Mouse (Mus musculus): ENCODE data around the gene Ppp4c. TPM values are rescaled to one million over a fixed set of nuclear protein-coding genes. Genes with fewer than 3 reads are reported as not detected.

The Ppp4c gene
- total RNA-seq, 2 experiments from 2014 or later: 74.6 to 74.7 TPM

GRCm38 (mm10) chr7:126803181-126803580 is 10.9 kb upstream of the Ppp4c start:
- no peak for DNase-seq (ENCODE audit: low spot score in 2 of 2)

- DNase-seq (ENCODE audit: low spot score in 2 of 2): peak in 1 of 2 experiments; percentile 49
Observed at GRCm38 (mm10) chr7:126802134-126802889, 10.0 kb upstream of the Ppp4c start.

GRCm38 (mm10) chr7:126801057-126801422 is 8.7 kb upstream of the Ppp4c start:
- no peak for DNase-seq (ENCODE audit: low spot score in 2 of 2)

- DNase-seq (ENCODE audit: low spot score in 2 of 2): no peak
Observed at GRCm38 (mm10) chr7:126800269-126801056, 8.2 kb upstream of the Ppp4c start.

DNA sequence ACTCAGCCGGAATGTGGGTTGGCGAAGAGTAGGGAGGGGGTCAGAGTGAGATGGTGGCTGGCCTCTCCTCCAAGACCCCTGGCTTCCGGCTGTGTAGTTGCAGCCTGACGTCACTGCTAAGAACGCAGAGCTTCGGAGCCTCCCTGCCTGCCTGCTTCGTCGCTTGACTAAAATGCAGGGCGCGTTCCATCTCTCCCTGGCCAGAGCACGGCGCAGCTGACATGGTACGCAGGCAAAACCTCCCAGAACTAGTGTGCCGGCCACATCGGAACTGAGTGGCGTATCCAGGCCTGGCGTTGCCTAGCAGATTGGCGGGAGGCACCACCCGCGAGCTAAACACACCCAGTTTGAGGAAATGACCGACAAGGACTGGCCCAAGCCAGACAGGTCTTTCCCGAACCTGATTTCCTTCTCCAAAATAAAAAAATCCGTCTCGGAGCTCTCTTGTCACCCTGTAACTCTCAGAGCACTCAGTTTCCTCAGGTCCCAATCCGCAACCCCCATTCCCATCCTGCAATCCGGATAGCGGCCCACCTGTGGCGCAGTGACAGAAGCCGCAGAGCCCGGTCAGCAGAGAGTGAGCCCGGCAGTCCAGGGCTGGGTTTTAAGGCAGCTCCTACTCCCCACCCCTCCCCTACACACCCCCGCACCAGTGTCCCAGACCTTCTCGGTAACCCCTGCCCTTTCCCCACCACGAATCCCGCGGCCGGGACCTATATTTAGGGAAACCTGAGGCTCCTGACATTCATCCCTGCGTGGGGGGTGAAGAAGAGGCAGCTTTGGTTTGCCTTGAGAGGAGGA is 7.4 kb upstream of the Ppp4c start:
- DNase-seq (ENCODE audit: low spot score in 2 of 2): peak in 1 of 2 experiments; percentile 53

DNA sequence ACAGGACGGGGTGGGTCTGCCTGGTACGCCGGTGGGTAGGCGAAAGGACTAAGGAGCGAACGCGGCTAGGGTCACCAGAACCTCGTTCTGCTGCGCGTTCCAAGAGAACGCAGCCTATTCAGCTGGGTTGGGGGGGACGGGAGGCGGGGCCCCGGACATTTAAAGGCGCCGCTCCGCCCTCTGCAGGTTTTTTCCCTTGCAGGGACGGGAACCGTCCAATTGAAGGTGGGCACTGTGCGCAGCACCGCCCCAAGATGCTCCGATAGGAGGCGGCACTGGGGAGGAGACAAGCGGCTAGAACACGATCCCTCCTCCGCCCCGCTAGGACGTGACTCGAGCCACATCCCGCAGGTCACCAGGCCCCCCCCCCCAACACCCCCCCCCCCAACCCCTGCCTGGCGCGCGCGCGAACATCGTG is 6.8 kb upstream of the Ppp4c start:
- DNase-seq (ENCODE audit: low spot score in 2 of 2): peak; percentile 87 to 96

- DNase-seq (ENCODE audit: low spot score in 2 of 2): no peak
Observed at GRCm38 (mm10) chr7:126798127-126799049, 6.1 kb upstream of the Ppp4c start.

DNA sequence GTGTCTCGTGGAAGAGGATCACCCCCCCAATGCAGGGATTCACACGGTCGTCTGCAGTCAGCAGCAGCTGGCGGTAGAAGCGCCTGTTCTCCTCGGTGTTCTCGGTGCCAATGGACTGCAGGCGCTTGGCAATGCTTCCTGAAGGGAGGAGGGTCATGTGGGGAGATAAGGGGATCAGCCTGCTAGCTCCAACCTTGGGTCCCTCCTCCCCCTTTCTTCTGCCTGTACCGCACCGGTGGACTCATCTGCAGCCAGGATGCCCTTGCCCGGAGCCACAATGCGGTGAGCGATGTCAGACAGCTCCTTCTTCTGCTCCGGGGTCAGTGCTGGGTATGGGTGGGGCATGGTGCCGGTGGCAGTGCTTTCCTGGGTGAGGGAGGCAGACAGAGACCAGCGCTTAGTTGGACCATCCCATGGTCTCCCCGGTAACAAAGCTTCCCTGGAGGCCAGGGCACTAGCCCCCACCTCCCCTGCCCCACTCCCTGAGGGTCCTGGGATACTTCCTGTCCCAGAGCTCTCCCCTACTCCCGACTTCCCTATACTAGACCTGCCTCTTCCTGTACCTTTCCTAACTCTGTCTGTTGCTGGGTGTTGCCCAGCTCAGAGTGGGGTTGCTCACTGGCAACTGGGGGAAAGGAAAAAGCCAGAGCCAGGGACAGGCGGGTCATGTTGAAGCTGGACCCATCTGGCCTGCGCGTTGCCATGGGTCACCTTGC is 5.3 kb upstream of the Ppp4c start, which contains the start of gene Fam57b:
Gene Fam57b (plus strand): TSS at position 258 of the 716 bp plus-strand sequence.
- DNase-seq (ENCODE audit: low spot score in 2 of 2): no peak

GRCm38 (mm10) chr7:126796350-126796932 is 4.1 kb upstream of the Ppp4c start:
- DNase-seq (ENCODE audit: low spot score in 2 of 2): no peak

DNA sequence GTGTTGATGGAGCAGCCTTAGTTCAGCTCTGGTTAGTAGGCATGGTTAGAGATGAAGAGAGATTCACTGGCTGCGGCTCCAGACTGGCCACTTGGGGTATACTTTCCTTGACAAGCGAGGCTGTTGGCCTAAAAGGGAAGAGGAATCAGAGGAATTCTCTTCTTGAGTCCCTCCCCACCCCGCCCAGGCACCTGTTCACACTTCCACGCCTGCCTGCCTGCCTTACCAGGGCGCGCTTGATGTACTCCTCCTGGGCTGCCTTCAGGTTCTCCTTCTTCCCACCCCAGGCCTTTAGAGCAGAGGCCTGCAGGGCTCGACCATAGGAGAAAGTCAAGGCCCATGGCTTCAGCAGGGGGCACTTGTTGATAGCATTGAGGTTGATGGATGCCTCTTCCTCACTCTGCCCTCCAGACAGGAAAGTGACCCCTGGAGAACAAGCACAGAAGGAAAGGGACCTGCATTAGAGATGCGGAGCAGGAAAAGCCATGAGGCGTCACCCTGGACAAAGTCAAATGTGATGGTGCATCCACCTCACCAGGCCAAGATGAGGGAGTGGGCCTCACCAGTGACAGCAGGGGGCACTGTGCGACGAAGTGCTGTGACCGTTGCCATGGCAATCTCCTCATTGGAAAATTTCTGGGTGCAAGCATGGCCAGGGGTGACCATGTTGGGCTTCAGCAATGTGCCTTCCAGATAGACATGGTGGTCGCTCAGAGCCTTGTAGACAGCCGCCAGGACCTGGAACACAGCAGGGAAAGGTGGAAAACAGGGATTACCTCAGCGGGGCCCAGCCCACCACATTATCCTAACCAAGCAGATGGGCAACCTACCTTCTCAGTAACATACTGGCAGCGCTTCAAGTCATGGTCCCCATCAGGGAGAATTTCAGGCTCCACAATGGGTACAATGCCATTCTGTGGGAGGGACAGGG is 3.4 kb upstream of the Ppp4c start:
- DNase-seq (ENCODE audit: low spot score in 2 of 2): no peak

DNA sequence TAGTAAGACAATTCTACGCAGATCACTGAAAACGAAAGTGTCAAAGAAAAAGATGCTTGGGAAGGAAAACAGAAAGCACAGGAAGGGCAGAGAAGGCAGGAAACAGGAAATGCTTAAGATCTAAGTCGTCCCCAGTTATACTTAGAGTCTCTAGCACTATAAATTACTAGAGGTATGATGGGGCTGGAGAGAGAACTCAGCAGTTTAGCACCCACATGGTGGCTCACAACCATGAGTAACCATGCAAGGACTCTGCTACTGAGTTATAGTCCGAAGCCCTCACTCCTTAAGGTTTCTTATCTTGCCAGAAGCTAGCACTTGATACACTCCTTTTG is 1.9 kb upstream of the Ppp4c start:
- DNase-seq (ENCODE audit: low spot score in 2 of 2): no peak

- DNase-seq (ENCODE audit: low spot score in 2 of 2): no peak
Observed at GRCm38 (mm10) chr7:126793456-126794270, 1.4 kb upstream of the Ppp4c start.

- DNase-seq (ENCODE audit: low spot score in 2 of 2): no peak
Observed at GRCm38 (mm10) chr7:126792721-126793443, 586 bp upstream of the Ppp4c start.

GRCm38 (mm10) chr7:126789141-126789540 is 3.2 kb downstream of the Ppp4c start:
- no peak for DNase-seq (ENCODE audit: low spot score in 2 of 2)

DNA sequence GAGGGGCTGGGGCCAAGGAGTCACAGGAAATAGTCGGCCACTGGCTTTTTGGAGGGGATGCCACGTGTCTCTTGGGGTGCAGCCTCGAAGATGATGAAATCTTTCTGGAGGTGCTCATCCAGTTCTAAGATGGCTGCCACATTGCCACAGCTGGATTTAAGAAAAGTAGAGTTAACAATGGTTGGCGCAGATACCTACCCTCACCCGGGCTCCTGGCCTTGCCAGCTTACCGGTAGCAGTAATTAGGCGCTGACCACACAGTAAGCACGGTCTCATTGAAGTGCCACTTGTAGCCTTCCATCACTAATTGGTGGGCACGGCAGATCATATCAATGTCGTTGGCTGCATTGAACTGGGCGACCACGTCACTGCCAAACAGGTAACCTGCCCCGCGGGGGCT is 6.2 kb downstream of the Ppp4c start:
- no peak for DNase-seq (ENCODE audit: low spot score in 2 of 2)

DNA sequence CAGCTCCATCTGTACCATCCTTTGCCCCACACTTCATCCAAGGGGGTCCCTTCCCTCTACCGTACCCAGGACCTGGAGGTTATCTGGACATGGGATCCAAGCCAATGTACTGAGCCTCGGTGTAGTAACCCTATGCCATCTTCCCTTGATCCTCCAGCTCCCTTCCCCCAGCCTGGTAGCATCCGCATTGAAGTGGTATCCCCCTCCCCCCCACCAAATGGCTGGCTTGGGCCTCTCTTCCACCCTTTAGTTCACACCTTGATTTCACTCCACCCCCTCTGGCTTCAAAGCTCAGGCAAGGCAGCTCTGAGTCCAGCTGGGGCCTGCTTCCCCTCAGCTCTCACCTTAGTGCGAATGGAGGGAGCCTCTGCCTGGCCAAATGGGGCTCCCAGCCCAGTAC is 7.2 kb downstream of the Ppp4c start:
- DNase-seq (ENCODE audit: low spot score in 2 of 2): no peak

GRCm38 (mm10) chr7:126784469-126784868 is 7.8 kb downstream of the Ppp4c start:
- no peak for DNase-seq (ENCODE audit: low spot score in 2 of 2)

Data from gastrocnemius, postnatal 4 days (tissue).